Mouse (Mus musculus): ENCODE measurements around the gene Gm10309. TPM values are rescaled to one million over a fixed set of nuclear protein-coding genes. Genes with fewer than 3 reads are reported as not detected.

Gene Gm10309
- not detected in 2 replicates for polyA plus RNA-seq (2012; rRNA removed)

DNA sequence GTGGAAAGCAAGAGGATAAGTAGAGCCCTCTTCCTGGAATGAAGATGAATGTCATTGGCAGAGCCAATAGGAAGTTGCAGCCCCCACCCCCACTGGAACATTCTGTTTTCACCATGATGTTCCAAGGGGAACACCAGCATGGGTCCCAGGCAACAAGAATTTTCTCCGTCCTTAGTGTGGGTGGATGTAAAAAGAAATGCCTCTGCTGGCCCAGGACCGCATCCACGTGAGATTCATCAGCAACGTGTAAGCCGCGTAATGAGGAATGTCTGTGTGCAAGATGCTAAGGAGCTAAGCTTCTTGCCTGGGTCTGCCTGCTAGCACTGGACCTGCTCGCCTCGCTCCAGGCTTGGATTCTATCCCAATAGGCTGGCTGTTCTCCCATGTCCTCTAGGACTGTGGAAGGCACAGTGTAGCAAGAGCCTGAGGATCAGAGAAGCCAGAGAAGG lies at the start of gene Gm10309:
Gene Gm10309 (minus strand): TSS at position 50 of the 449 bp plus-strand sequence.

Other genes starting within 250 kb of the Gm10309 start
- gene Epas1, start 248.5 kb upstream of the Gm10309 start, polyA plus RNA-seq (2012; rRNA removed) = 14.8 and 21.9 TPM in 2 replicates

Measured in stomach, adult 2 months (tissue).